Mouse (Mus musculus) left cerebral cortex, adult 2 months (tissue): ENCODE measurements around the gene Cx3cr1. TPM values are rescaled to one million over a fixed set of nuclear protein-coding genes. Genes with fewer than 3 reads are reported as not detected.
A peak's percentile ranks its signal among the peaks of the same experiment; 100 is the strongest.

ENCODE experiments used
- DNase-seq, 2 experiments: peaks; one replicate each; pipeline ENCODE4 v3.0.0; 2021 to 2022; ENCODE audit warnings: low spot score in 2 of 2, mixed read lengths in 1 of 2; ENCODE audit errors: extremely low spot score in 1 of 2
- H3K27ac ChIP-seq: fragments of 200-600 bp; 2 replicates; pipeline ENCODE4 v1.8.1; 2022
- H3K4me3 ChIP-seq: fragments of 200-600 bp; 2 replicates; pipeline ENCODE4 v1.8.1; 2022
- CTCF ChIP-seq: fragments of 200-600 bp; IDR thresholded peaks from 2 replicates; pipeline ENCODE4 v1.8.1; 2022; ENCODE audit warnings: antibody characterized with exemption, mild to moderate bottlenecking, moderate library complexity
- intact Hi-C: fragments of 180-260 bp; cut with DNase I; formaldehyde crosslinking; loops from one replicate; pipeline ENCODE4 v1.15.1; 2025
- total RNA-seq, 2 experiments: library from RNA; stranded (reverse); gene quantifications; 2 replicates each; pipeline ENCODE4 v1.2.3; 2021

Cx3cr1 gene
- total RNA-seq, 2 experiments from 2014 or later = 28.6 to 30.9 TPM

- TF ChIP-seq CTCF = no peak
- H3K4me3 ChIP-seq = no peak overlapping the region
- no peak for DNase-seq
- intact Hi-C loops = no loop called here
- no peak overlapping the region for H3K27ac ChIP-seq
These were observed 215.5 kb downstream of the Cx3cr1 start for GRCm38 (mm10) chr9:119854170-119854569.

GRCm38 (mm10) chr9:119853071-119853846 is 216.4 kb downstream of the Cx3cr1 start:
- no peak; the same call in none of the 2 replicates for TF ChIP-seq CTCF
- no peak for DNase-seq
- intact Hi-C loops = no loop called here

GRCm38 (mm10) chr9:119852347-119853030 is 217.2 kb downstream of the Cx3cr1 start:
- DNase-seq = no peak
- intact Hi-C loops = no loop called here
- H3K27ac ChIP-seq = no peak overlapping the region
- peak; percentile 41 for TF ChIP-seq CTCF
- H3K4me3 ChIP-seq = no peak overlapping the region

More at GRCm38 (mm10) chr9:119853071-119853846, 216.4 kb downstream of the Cx3cr1 start:
- Histone ChIP-seq H3K4me3 (no peak overlapping the region), H3K27ac (no peak overlapping the region)

Other genes starting within 250 kb of the Cx3cr1 start
- under 1 TPM; 0.16 to 0.25 TPM for gene Scn11a, start 244.4 kb downstream of the Cx3cr1 start, total RNA-seq
- 10 to 100 TPM; 79.3 to 85.8 TPM for gene Wdr48, start 175.0 kb downstream of the Cx3cr1 start, total RNA-seq
- gene Gorasp1, start 132.3 kb downstream of the Cx3cr1 start, total RNA-seq = 10 to 100 TPM; 30.7 to 38.0 TPM
- gene Ttc21a, start 132.3 kb downstream of the Cx3cr1 start, total RNA-seq = under 1 TPM; 0.45 to 0.77 TPM
- gene Csrnp1, start 85.2 kb downstream of the Cx3cr1 start, total RNA-seq = 10 to 100 TPM; 28.7 to 31.3 TPM
- under 1 TPM; 0.14 to 0.20 TPM for gene Xirp1, start 46.3 kb downstream of the Cx3cr1 start, total RNA-seq
- gene Ccr8, start 22.2 kb upstream of the Cx3cr1 start, total RNA-seq = not detected
- gene Slc25a38, start 40.5 kb upstream of the Cx3cr1 start, total RNA-seq = 10 to 100 TPM; 24.3 to 24.9 TPM
- gene Rpsa, start 57.8 kb upstream of the Cx3cr1 start, total RNA-seq = 100 to 1,000 TPM; 398 to 400 TPM
- 100 to 1,000 TPM; 177 to 214 TPM for gene Mobp, start 79.8 kb upstream of the Cx3cr1 start, total RNA-seq
- gene Myrip, start 231.6 kb upstream of the Cx3cr1 start, total RNA-seq = 10 to 100 TPM; 86.1 to 91.1 TPM